Mouse (Mus musculus): ENCODE data around the gene Bbs10.

GRCm38 (mm10) chr10:111335517-111336352, 37.3 kb downstream of the Bbs10 start:
- TF ChIP-seq CTCF (IDR thresholded peaks at IDR 0.05; ENCODE audit: control insufficient read depth, insufficient read depth, insufficient replicate concordance, low read depth, low read length) (no peak), POLR2A (IDR thresholded peaks at IDR 0.05; ENCODE audit: control insufficient read depth, low read depth, low read length) (no peak)
